Mouse (Mus musculus) liver, postnatal 0 days (tissue): Measurements from ENCODE around the gene Stac2.

Experiments
- CTCF ChIP-seq: sonication (generic); IDR thresholded peaks from 2 replicates; pipeline ENCODE4 v1.5.1; 2016; ENCODE audit warnings: antibody characterized with exemption, low read depth
- EP300 ChIP-seq: IDR thresholded peaks from 2 replicates; pipeline ENCODE4 v1.6.1; 2016; ENCODE audit warnings: antibody characterized with exemption, low read depth, mild to moderate bottlenecking

- no peak for TF ChIP-seq EP300
- no peak for TF ChIP-seq CTCF
Measured at GRCm38 (mm10) chr11:98066201-98066600, 12.9 kb upstream of the Stac2 start.
